Mouse (Mus musculus) stomach, embryonic 16.5 days (tissue): Measurements from ENCODE around the gene Racgap1. TPM values are rescaled to one million over a fixed set of nuclear protein-coding genes. Genes with fewer than 3 reads are reported as not detected.

Experiments used
- ATAC-seq: fragments of 200-750 bp; cut with Nextera tagmentation; 2 replicates; pipeline ENCODE4 v1.8.0; 2017; ENCODE audit warnings: moderate number of reproducible peaks, moderate TSS enrichment; ENCODE audit not compliant: insufficient read depth, low FRiP score
- H3K27ac ChIP-seq: fragments of 300-500 bp; sonication (generic); 2 replicates; pipeline ENCODE4 v1.5.1; 2014; ENCODE audit warnings: low read length
- H3K27me3 ChIP-seq: fragments of 300-500 bp; sonication (generic); 2 replicates; pipeline ENCODE4 v1.6.1; 2014; ENCODE audit warnings: low read length, control low read depth, mixed read lengths; ENCODE audit not compliant: control insufficient read depth, insufficient read depth
- H3K36me3 ChIP-seq: fragments of 300-500 bp; sonication (generic); 2 replicates; pipeline ENCODE4 v1.6.1; 2014; ENCODE audit warnings: low read length; ENCODE audit not compliant: control insufficient read depth, insufficient read depth
- H3K4me1 ChIP-seq: fragments of 300-500 bp; sonication (generic); 2 replicates; pipeline ENCODE4 v1.6.1; 2014; ENCODE audit warnings: low read length, control low read depth, mixed read lengths; ENCODE audit not compliant: control insufficient read depth, insufficient read depth
- H3K4me2 ChIP-seq: fragments of 300-500 bp; sonication (generic); 2 replicates; pipeline ENCODE4 v1.6.1; 2014; ENCODE audit warnings: low read depth, low read length, mixed read lengths
- H3K4me3 ChIP-seq: fragments of 300-500 bp; sonication (generic); replicated peaks from 2 replicates; pipeline ENCODE4 v1.5.1; 2014; ENCODE audit warnings: mild to moderate bottlenecking, low read length
- H3K9ac ChIP-seq: fragments of 300-500 bp; sonication (generic); 2 replicates; pipeline ENCODE4 v1.6.1; 2014; ENCODE audit warnings: low read length
- H3K9me3 ChIP-seq: fragments of 300-500 bp; sonication (generic); replicated peaks from 2 replicates; pipeline ENCODE4 v1.6.1; 2016; ENCODE audit warnings: low read length, control low read depth; ENCODE audit not compliant: control insufficient read depth
- WGBS: fragments of 180-500 bp; shearing (Covaris S2); extraction: QIAGEN DNeasy Blood & Tissue Kit; methylation state at CpG from one replicate; pipeline ENCODE4 v1.1.7; 2014; 5-methylcytosine and 5-hydroxymethylcytosine counted together
- polyA plus RNA-seq: library from polyadenylated mRNA; unstranded; fragments of >200 nt; fragmentation: Nextera tagmentation; extraction: Ambion mirVana; gene quantifications from 2 replicates; pipeline ENCODE4 v1.2.1, GENCODE M21; 2015

Gene Racgap1
- polyA plus RNA-seq, 1 experiment from 2014 or later: 112 TPM

DNA sequence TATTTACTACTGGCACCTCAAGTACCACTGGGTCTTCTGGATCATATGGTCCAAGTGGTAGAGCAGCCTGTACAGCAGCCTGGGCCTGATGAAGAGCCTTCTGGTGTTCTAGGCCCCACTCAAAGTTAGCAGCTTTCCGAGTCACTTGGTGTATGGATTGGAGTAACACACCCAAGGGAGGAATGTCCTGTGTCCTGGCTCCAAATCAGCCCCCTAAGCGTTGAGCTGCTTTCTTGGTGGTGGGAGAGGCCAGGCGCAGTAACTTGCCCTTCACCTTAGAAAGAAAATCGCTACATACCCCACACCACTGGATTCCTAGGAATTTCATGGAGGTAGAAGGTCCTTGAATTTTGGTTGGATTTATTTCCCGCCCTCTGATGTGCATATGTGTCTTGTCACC lies 32.7 kb upstream of the Racgap1 start:
- Histone ChIP-seq H3K9ac (no peak overlapping the region), H3K27ac (no peak overlapping the region), H3K36me3 (no peaks in the 10 kb centered on the region), H3K4me1 (no peaks in the 10 kb centered on the region), H3K9me3 (no peaks in the 10 kb centered on the region), H3K27me3 (no peaks in the 10 kb centered on the region; the same call in 1 of the 2 replicates), H3K4me3 (no peak overlapping the region), H3K4me2 (no peak overlapping the region)
- 87% methylated on average over 5 of the region's 5 CpGs for WGBS
- ATAC-seq: no peak

DNA sequence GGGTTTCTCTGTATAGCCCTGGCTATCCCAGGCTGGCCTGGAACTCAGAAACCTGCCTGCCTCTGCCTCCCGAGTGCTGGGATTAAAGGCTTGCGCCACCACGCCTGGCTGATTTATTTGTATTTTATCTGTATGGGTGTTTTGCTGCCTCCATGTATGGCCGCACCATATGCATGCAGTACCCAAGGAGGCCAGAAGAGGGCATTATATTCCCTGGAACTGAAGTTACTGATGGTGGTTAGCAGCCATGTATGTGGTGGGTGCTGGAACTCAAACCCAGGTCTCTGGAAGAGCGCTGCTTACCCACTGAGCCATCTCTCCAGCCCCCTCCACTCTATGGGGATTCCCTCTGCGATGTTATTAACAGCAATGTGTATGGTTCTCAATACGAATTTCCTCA lies 31.4 kb upstream of the Racgap1 start:
- Histone ChIP-seq H3K4me3 (no peak overlapping the region), H3K36me3 (no peaks in the 10 kb centered on the region), H3K27ac (no peak overlapping the region), H3K4me2 (no peak overlapping the region), H3K9me3 (no peaks in the 10 kb centered on the region), H3K27me3 (no peaks in the 10 kb centered on the region; the same call in 1 of the 2 replicates), H3K4me1 (no peaks in the 10 kb centered on the region), H3K9ac (no peak overlapping the region)
- ATAC-seq: no peak
- WGBS: 92% methylated on average over 7 of the region's 7 CpGs

DNA sequence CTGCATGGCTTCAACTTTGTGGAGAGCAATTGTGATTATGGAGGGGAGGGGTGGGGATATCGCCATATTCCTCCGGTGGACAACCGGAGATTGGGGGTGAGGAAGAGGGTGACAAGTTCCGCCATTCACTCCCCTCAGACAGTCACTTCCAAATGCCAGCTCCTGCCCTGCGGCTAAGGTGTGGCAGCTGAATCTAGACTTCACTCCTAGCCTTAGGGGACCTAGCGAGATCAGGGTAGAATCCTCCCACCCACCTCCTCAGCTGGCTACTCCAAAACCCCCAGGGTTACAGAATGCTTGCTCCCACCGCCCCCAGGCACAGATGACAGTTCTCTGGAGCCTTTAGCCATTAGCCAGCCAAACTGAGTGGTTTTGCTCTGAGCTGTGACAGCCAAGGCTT lies 27.6 kb upstream of the Racgap1 start:
- Histone ChIP-seq H3K4me2 (no peak overlapping the region), H3K9me3 (no peaks in the 10 kb centered on the region), H3K4me3 (no peak overlapping the region), H3K27me3 (no peaks in the 10 kb centered on the region; the same call in 1 of the 2 replicates), H3K36me3 (no peaks in the 10 kb centered on the region), H3K9ac (no peak overlapping the region), H3K27ac (no peak overlapping the region), H3K4me1 (no peaks in the 10 kb centered on the region)
- ATAC-seq: no peak
- WGBS: 58% methylated on average over 7 of the region's 7 CpGs

DNA sequence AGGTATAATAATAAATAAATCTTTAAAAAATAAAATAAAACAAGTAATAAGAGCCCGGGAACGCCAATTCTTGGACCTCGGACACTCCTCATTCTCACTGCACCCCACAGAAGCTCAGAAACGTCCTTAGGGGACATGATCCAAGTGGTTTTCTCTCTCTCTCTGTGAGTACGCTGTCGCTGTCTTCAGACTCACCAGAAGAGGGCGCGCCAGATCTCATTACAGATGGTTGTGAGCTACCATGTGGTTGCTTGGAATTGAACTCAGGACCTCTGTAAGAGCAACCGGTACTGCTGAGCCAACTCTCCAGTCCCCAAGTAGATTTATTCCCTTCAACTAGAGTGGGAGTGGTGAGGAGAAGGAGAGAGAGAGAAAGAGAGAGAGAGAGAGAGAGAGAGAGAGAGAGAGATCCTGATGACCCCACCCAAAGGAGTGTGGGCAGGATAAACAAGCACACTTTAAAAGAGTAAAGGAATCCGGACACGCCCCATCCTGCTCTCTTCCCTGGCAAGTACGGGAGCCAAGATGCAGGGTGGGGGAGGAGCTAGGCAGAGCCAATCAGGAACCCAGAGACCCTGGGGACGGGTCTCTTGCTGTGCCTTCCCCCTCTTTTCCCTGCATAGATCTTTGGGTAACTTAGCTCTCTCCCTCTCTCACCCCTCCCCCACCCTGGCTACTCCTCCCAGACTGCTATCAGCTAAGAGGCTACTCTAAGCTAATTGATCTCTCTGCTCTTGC lies 26.8 kb upstream of the Racgap1 start:
- H3K4me2 ChIP-seq: no peak overlapping the region
- H3K9ac ChIP-seq: no peak overlapping the region
- no peaks in the 10 kb centered on the region for H3K36me3 ChIP-seq
- 14% methylated on average over 13 of the region's 13 CpGs for WGBS
- no peaks in the 10 kb centered on the region for H3K4me1 ChIP-seq
- H3K27ac ChIP-seq: no peak overlapping the region
- no peaks in the 10 kb centered on the region for H3K9me3 ChIP-seq
- peak; percentile 69; the same call in 1 of the 2 replicates for ATAC-seq
- no peaks in the 10 kb centered on the region; the same call in 1 of the 2 replicates for H3K27me3 ChIP-seq
- H3K4me3 ChIP-seq: no peak overlapping the region

DNA sequence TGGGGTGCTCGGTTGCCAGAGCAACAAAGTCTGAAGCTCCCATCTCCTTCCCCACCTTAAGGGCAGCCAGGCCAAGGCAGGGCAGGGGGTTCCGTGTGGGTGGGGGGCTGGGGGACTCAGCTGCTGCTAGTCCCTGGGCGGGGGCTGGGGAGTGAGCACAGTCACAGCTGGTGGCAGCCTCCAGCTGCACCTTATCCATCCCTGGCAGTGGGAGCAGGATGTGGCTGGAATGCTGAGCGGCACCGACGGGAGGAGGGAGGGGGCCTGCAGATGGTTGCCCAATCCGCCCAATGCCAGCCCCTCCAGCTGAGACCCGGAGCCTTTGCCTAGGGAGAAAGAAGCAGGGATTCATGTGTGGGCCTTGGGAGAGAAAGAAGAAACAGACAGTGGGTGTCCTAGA lies 25.6 kb upstream of the Racgap1 start:
- Histone ChIP-seq H3K4me1 (no peaks in the 10 kb centered on the region), H3K27me3 (peaks cover 7% of the 10 kb centered on the region), H3K9ac (no peak overlapping the region), H3K36me3 (no peaks in the 10 kb centered on the region), H3K4me3 (no peak overlapping the region), H3K4me2 (no peak overlapping the region), H3K9me3 (no peaks in the 10 kb centered on the region), H3K27ac (no peak overlapping the region)
- 0 out of 2 replicates have a peak, but pooled peaks have one; percentile 34 for ATAC-seq
- 42% methylated on average over 8 of the region's 8 CpGs for WGBS

DNA sequence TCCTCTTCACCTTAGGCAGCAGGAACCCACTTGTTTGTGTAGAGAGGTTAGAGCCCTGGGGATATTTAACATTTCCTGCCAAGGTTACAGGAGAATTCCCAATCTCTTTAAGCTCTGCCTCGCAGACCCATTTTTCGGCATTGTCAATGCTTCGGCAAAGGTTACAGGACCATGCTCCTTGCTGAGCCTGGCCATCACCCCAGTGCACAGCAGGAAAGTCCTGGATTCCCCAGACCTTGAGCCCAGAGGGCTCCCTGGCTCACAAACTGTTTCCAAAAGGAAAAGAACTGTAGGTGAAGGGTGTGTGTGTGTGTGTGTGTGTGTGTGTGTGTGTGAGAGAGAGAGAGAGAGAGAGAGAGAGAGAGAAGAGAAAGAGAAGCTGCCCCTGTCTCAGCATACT lies 23.4 kb upstream of the Racgap1 start:
- Histone ChIP-seq H3K4me1 (peaks cover 3% of the 10 kb centered on the region), H3K9ac (no peak overlapping the region), H3K4me2 (no peak overlapping the region), H3K9me3 (no peaks in the 10 kb centered on the region), H3K4me3 (no peak overlapping the region), H3K27me3 (peaks cover 25% of the 10 kb centered on the region), H3K36me3 (no peaks in the 10 kb centered on the region), H3K27ac (no peak overlapping the region)
- WGBS: 69% methylated on average over 3 of the region's 3 CpGs
- ATAC-seq: no peak

DNA sequence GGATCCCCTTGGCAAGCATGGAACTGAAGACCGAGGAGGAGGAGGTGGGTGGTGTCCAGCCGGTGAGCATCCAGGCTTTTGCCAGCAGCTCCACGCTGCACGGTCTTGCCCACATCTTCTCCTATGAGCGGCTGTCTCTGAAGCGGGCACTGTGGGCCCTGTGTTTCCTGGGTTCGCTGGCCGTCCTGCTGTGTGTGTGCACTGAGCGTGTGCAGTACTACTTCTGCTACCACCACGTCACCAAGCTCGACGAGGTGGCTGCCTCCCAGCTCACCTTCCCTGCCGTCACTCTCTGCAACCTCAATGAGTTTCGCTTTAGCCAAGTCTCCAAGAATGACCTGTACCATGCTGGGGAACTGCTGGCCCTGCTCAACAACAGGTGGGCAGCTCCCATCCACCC lies 20.3 kb upstream of the Racgap1 start:
- WGBS: 69% methylated on average over 14 of the region's 14 CpGs
- H3K4me3 ChIP-seq: no peak overlapping the region
- H3K36me3 ChIP-seq: no peaks in the 10 kb centered on the region
- H3K9ac ChIP-seq: no peak overlapping the region
- H3K27me3 ChIP-seq: peaks cover 33% of the 10 kb centered on the region
- no peak overlapping the region for H3K27ac ChIP-seq
- H3K9me3 ChIP-seq: no peaks in the 10 kb centered on the region
- peaks cover 3% of the 10 kb centered on the region for H3K4me1 ChIP-seq
- no peak overlapping the region for H3K4me2 ChIP-seq
- ATAC-seq: no peak

DNA sequence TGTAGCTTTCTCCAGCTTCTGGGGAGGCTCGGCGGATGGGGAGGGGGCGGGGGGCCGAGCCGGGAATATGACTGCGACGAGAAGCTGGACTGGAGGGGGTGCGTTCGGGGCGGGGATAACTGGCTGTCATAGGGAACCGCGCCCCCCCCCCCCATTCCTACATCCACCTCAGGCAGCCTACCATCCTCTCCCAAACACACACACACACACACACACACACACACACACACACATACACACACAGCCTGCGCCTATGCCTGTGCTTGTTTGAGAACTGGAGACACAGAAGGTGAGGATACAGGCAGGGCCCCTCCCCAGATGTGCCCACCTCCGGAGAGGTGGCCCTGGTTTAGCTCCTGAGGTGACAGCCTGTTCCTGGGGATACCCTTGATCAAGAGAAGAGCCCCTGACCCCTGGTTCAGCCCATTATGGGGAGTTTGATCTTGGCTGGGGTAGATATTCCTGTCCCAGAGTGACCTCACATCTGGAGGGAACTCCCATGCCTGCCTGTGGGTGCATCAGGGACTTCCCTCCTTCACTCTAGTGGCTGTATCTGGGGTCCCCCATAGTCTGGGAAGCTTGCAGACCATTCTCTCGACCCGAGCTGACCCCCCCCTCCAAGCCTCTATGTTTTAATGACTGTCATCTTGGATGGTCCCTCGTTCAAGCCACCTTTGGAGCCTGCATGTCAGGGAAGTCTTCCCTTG lies 19.7 kb upstream of the Racgap1 start:
- WGBS: 7% methylated on average over 17 of the region's 17 CpGs
- H3K9ac ChIP-seq: peak overlapping the region; percentile 73
- H3K27ac ChIP-seq: no peak overlapping the region
- no peaks in the 10 kb centered on the region for H3K36me3 ChIP-seq
- H3K27me3 ChIP-seq: peaks cover 38% of the 10 kb centered on the region
- peak overlapping the region; percentile 99 for H3K4me2 ChIP-seq
- peak overlapping the region; percentile 57 for H3K4me3 ChIP-seq
- no peaks in the 10 kb centered on the region for H3K9me3 ChIP-seq
- ATAC-seq: peak; percentile 22; the same call in 1 of the 2 replicates
- H3K4me1 ChIP-seq: peaks cover 3% of the 10 kb centered on the region

DNA sequence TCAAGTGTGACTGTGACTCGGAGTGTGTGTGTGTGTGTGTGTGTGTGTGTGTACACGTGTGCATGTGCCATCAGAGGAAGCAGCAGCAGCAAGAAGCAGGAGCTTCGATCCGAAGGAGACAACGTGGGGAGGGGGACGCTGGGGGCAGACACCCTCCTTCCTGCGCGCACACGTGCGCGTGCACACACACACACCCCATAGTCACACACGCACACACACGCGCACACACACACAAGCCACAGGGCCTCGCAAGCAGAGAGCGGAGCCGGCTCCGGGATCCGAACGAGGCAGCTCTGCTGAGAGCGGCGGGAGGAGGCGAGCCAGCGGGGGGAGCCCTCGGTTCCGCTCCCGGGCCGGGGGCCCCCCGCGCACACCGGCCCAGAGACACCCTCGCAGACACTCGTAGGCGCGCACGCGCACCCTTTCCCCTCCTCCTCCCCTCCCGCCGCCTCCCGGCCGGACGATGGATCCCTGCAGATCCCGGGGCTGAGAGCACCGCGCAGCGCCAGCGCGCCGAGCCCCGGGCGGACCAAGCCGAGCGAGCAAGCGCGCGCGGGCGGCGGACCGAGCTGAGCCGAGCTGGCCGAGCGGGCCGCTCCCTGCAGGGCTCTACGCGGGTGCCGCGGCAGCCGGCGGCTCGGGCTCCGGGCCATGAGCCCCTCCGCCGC lies 18.8 kb upstream of the Racgap1 start, which contains the start of gene Asic1:
Gene Asic1 (plus strand): TSS at position 215 of the 668 bp plus-strand sequence.
- under 1% methylated on average over 43 of the region's 74 CpGs for WGBS
- Histone ChIP-seq H3K9ac (peak within 1 kb of the TSS; percentile 73), H3K27me3 (peaks cover 38% of the 10 kb centered on the region), H3K36me3 (no peaks in the 10 kb centered on the region), H3K4me3 (peak within 1 kb of the TSS; percentile 57), H3K9me3 (no peaks in the 10 kb centered on the region), H3K4me2 (peak within 1 kb of the TSS; percentile 99), H3K27ac (no peak within 1 kb of the TSS), H3K4me1 (peaks cover 5% of the 10 kb centered on the region)
- peak; percentile 87 for ATAC-seq
